Mouse (Mus musculus) embryonic facial prominence, embryonic 11.5 days (tissue): ENCODE results near the gene Rgmb. TPM values are rescaled to one million over a fixed set of nuclear protein-coding genes. Genes with fewer than 3 reads are reported as not detected.

Experiments
- ATAC-seq: fragments of 200-750 bp; cut with Nextera tagmentation; replicated peaks from 2 replicates; pipeline ENCODE4 v1.8.0; 2017; ENCODE audit warnings: low read depth; ENCODE audit not compliant: insufficient number of reproducible peaks, low FRiP score, low TSS enrichment
- DNase-seq: peaks from one replicate; pipeline ENCODE4 v3.0.0-alpha.2; 2015; ENCODE audit warnings: low spot score
- H3K27ac ChIP-seq: fragments of 300-500 bp; sonication (generic); replicated peaks from 2 replicates; pipeline ENCODE4 v1.5.1; 2014; ENCODE audit warnings: mild to moderate bottlenecking, low read depth, low read length, control low read depth
- H3K27me3 ChIP-seq: fragments of 300-500 bp; sonication (generic); 2 replicates; pipeline ENCODE4 v1.6.1; 2014; ENCODE audit warnings: mild to moderate bottlenecking, low read length, moderate library complexity, mixed read lengths; ENCODE audit not compliant: control insufficient read depth, insufficient read depth
- H3K36me3 ChIP-seq: fragments of 300-500 bp; sonication (generic); replicated peaks from 2 replicates; pipeline ENCODE4 v1.6.1; 2014; ENCODE audit warnings: low read depth, mild to moderate bottlenecking, low read length, moderate library complexity, mixed read lengths; ENCODE audit not compliant: control insufficient read depth, insufficient read depth
- H3K4me1 ChIP-seq: fragments of 300-500 bp; sonication (generic); 2 replicates; pipeline ENCODE4 v1.6.1; 2014; ENCODE audit warnings: low read length, mixed read lengths; ENCODE audit not compliant: control insufficient read depth, insufficient read depth
- H3K4me2 ChIP-seq: fragments of 300-500 bp; sonication (generic); 2 replicates; pipeline ENCODE4 v1.6.1; 2014; ENCODE audit warnings: low read depth, mild to moderate bottlenecking, control low read depth, low read length, moderate library complexity
- H3K4me3 ChIP-seq: fragments of 300-500 bp; sonication (generic); 2 replicates; pipeline ENCODE4 v1.5.1; 2014; ENCODE audit warnings: low read depth, low read length, control low read depth
- H3K9ac ChIP-seq: fragments of 300-500 bp; sonication (generic); replicated peaks from 2 replicates; pipeline ENCODE4 v1.6.1; 2014; ENCODE audit warnings: mild to moderate bottlenecking, control low read depth, low read length
- H3K9me3 ChIP-seq: fragments of 300-500 bp; sonication (generic); replicated peaks from 2 replicates; pipeline ENCODE4 v1.6.1; 2016; ENCODE audit warnings: mild to moderate bottlenecking, low read length, inconsistent platforms, mixed read lengths; ENCODE audit not compliant: control insufficient read depth
- WGBS: fragments of 180-500 bp; shearing (Covaris S2); extraction: QIAGEN DNeasy Blood & Tissue Kit; methylation state at CpG from one replicate; pipeline ENCODE4 v1.1.7; 2014; 5-methylcytosine and 5-hydroxymethylcytosine counted together
- polyA plus RNA-seq: library from polyadenylated mRNA; unstranded; fragments of >200 nt; fragmentation: Nextera tagmentation; extraction: Ambion mirVana; gene quantifications from 2 replicates; pipeline ENCODE4 v1.2.1, GENCODE M21; 2014

Gene Rgmb
- polyA plus RNA-seq, 1 experiment from 2014 or later, result 28.9 TPM

DNA sequence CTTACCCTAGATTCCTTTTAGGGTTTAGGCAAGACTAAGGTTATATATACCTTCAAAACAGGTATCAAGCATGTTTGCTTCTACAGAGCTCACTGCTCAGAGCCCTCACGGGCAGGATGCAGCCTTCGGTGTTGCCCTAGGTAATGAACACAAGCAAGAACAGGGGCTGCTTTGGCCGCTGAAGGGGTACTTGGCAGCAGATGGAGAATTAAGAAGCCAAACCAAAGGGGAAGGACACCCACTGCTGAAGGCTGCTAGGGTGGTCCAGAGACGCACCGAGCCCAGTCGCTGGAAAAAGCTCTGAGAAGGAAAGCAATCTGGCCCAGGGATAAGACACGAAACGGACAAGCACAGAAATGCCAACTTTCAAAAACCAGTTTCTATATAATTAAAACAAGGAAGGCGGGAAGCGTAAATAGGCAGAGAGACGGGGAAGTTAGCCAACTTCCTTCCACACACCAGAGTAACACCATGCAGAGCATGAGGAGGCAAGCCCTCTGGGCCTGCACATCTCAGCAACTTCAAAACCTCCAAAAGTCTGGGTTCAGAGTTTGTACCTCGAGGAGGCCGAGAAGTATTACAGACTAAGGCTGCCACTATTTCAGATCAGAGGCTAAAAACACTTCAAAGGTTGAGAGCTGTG is 18.6 kb downstream of the Rgmb start:
- no peak for DNase-seq
- Histone ChIP-seq H3K27me3 (no peaks in the 10 kb centered on the region), H3K4me3 (no peak overlapping the region), H3K9me3 (no peaks in the 10 kb centered on the region), H3K9ac (no peak overlapping the region), H3K36me3 (peaks cover 2% of the 10 kb centered on the region), H3K27ac (no peak overlapping the region), H3K4me2 (no peak overlapping the region), H3K4me1 (peaks cover 6% of the 10 kb centered on the region)
- ATAC-seq, result no peak
- WGBS, result 81% methylated on average over 13 of the region's 13 CpGs

DNA sequence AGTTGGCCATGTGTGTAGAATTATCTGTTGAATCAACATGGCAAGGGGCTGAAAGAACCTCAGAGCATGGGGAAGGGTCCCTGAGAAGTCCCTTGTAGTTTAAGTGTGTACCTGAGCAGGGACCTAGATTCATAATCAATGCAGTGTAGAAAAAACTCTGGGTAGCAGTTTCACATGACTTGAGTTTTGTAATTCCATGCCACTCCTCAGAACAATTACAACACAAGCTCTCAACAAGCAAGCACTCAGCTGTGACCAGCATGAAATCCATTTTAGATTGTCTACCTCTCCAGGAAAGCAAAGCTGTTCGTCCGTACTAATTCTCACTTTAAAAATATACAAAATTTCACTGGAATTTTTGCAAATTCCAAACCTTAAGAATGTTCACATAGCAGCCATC is 20.9 kb downstream of the Rgmb start:
- ATAC-seq (no peak), DNase-seq (no peak)
- Histone ChIP-seq H3K4me3 (no peak overlapping the region), H3K27me3 (no peaks in the 10 kb centered on the region), H3K4me1 (peaks cover 6% of the 10 kb centered on the region), H3K9me3 (no peaks in the 10 kb centered on the region), H3K4me2 (no peak overlapping the region), H3K27ac (no peak overlapping the region), H3K9ac (no peak overlapping the region), H3K36me3 (peaks cover 5% of the 10 kb centered on the region)
- 70% methylated on average over 2 of the region's 2 CpGs for WGBS

DNA sequence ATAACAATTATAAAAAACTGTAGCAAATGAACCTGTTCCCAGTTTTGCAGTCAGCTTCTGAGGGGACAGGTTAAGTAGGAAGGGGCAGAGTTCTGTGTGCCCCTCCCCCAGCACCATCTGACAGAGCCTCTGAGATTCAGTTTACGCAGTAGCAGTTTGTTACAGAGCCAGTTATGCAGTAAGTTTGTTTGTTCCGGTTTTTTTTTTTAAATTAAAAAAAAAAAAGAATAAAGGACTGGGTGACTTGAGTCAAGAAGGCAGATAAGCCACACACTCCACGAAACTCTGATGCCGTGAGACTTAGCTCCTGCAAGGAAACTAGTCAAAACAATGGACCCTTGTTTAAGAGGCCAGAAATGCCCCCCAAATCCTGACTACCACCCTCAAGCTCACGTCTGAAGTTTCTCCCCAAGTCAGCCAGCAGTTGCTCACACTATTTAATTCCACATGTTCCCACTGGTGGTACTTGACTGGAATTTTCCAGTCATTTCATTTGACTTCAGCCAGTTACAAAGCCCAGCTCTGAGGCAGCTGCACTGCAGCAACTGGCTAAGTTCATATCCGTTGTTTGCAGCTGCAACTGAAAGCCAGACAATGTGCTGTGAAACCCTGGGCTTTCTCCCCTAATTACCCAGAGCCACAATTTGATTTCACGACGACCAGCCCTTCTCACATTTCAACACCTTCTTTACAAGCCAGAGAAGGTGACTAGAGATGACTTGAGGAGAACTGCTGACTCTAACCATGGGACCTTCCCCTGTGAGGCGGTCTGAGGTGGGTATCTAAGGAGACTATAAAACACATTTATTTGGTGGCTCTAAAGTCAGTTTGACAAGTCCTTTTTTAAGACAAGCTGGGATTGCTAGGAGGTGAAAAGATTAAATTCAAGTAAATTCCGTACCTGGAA is 22.1 kb downstream of the Rgmb start:
- peaks cover 6% of the 10 kb centered on the region for H3K4me1 ChIP-seq
- no peak overlapping the region for H3K4me2 ChIP-seq
- no peak overlapping the region for H3K4me3 ChIP-seq
- peak; percentile 53 for DNase-seq
- 17% methylated on average over 10 of the region's 10 CpGs for WGBS
- 0 out of 2 replicates have a peak overlapping the region, but pooled peaks have one; percentile 53 for H3K27ac ChIP-seq
- no peak for ATAC-seq
- H3K36me3 ChIP-seq, result peaks cover 5% of the 10 kb centered on the region
- no peak overlapping the region; the same call in 1 of the 2 replicates for H3K9ac ChIP-seq
- H3K27me3 ChIP-seq, result no peaks in the 10 kb centered on the region
- no peaks in the 10 kb centered on the region for H3K9me3 ChIP-seq

DNA sequence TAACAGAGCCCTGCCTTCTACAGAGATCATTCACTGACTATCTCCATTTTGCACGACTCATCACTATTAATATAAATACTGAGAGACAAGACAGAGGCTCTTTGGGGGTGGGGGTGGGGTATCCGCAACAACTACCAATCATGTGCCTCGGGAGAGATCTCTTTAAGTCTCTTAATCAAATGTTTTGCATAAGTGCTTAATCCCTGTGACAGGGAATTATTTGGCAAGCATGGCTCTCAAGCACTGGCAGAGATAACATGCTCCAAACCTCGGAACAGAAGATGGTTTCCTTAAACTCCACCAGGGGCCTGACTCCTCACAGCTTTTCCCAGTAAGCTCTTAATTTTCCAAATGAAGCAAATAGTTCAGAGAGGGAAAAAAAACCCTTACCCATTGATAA is 22.8 kb downstream of the Rgmb start:
- no peak overlapping the region for H3K9ac ChIP-seq
- 62% methylated on average over 4 of the region's 4 CpGs for WGBS
- 0 out of 2 replicates have a peak overlapping the region, but pooled peaks have one; percentile 9 for H3K27ac ChIP-seq
- peaks cover 6% of the 10 kb centered on the region for H3K4me1 ChIP-seq
- no peaks in the 10 kb centered on the region for H3K9me3 ChIP-seq
- H3K27me3 ChIP-seq, result no peaks in the 10 kb centered on the region
- DNase-seq, result no peak
- ATAC-seq, result no peak
- no peak overlapping the region for H3K4me3 ChIP-seq
- peaks cover 5% of the 10 kb centered on the region for H3K36me3 ChIP-seq
- H3K4me2 ChIP-seq, result no peak overlapping the region

DNA sequence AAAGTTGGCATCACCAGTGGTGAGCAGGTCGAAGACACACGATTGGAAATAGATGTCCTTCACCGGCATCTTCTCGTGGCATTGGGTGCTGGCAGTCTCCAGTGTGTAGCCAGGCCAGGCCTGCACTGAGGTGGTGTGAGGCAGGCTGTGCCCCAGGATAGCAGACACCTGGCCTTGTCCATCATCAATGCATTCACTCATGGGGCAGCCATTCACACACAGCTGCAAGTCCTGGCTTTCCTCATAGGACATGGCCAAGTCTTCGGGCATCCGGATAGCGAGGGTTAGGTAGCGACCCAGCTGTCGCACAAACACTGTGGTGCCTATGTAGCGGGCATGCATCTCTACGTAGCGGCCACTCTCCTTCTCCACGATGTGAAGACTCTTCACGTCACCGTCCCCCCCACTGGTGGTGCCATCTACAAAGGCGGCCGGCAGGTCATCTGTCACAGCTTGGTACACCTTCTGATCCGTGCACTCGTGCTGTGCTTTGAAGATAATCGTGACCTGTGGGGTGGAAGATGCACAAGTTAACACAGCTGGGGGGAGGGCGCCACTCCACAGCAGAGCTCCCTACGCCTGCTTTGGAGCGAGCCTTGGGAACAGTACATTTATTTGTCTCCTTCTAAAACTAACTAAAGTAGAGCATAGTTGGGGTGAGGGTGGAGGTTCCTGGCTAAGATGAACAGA is 23.4 kb downstream of the Rgmb start:
- H3K9me3 ChIP-seq, result no peaks in the 10 kb centered on the region
- ATAC-seq, result no peak
- 89% methylated on average over 23 of the region's 23 CpGs for WGBS

DNA sequence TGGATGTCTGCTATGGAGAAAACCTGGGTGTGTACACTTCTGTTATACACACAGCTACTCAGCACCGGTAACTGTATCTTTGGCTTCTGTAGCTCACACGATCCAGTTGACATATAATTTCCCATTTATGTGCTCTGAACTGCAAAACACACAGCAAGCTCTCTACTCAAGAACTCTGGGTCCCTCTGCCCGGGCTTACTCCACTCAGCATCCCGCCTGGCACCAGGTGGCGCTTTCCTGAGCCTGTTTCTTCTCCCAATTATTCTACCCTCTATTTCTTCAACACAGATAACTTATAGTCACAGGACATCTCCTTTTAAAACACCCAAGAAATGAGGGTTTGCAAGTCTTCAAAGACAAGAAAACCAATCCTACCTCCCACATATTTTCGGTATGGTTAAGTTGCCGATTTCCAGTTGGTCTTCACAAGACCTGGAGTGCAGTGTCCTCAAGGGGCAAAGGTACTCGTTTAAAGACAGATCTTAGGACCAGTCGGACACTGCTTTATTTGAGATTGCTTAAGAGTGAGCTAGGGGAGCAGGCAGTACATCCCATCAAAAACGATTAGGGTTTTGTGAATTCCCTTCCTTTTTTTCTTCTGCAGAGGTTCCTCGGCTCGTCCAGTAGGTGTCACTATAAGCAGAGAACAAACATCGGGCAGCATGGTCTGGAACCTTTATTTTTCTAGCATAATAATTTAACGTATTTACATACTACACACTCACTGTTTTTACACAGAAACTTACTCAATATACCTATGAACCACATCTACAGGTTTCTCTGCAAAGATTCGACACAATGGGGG is 26.6 kb downstream of the Rgmb start:
- Histone ChIP-seq H3K36me3 (peaks cover 5% of the 10 kb centered on the region), H3K4me3 (no peak overlapping the region), H3K9ac (no peak overlapping the region), H3K4me2 (no peak overlapping the region), H3K4me1 (peaks cover 6% of the 10 kb centered on the region), H3K9me3 (no peaks in the 10 kb centered on the region), H3K27me3 (no peaks in the 10 kb centered on the region), H3K27ac (no peak overlapping the region)
- DNase-seq (peak; percentile 54), ATAC-seq (no peak)
- WGBS, result 49% methylated on average over 15 of the region's 15 CpGs

More for the DNA sequence above, 23.4 kb downstream of the Rgmb start:
- no peaks in the 10 kb centered on the region for H3K27me3 ChIP-seq
- DNase-seq, result no peak
- H3K4me2 ChIP-seq, result no peak overlapping the region
- no peak overlapping the region for H3K9ac ChIP-seq
- no peak overlapping the region for H3K27ac ChIP-seq
- no peak overlapping the region for H3K4me3 ChIP-seq
- peaks cover 6% of the 10 kb centered on the region for H3K4me1 ChIP-seq
- H3K36me3 ChIP-seq, result peaks cover 5% of the 10 kb centered on the region

DNA sequence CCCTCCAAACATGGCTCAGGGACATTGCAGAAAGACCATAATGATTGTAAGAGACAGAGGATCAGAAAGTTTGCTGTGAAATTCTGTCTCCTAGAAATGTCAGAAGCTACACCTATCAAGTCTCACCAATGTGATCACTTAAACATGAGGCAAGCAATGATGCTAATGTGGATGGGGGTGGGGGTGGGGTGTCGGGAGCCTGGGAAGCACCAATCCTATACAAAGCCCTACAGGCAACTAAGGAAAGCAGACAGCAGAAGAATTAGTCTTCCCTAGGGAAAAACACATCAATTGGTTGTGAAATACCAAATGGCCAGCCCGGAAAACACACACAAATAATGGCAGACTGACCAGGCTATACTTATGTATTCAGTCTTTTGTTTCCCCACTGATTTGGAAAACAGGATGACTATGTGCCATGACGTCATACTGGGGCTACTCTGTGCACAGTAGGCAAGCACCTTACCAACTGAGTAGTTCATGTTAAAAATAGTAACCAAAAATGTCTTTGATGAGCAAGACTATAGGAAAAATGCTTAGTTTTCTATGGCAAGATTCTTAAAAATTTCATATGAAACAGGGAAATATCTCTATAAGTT is 31.5 kb downstream of the Rgmb start:
- ATAC-seq (no peak), DNase-seq (no peak)
- WGBS, result 66% methylated on average over 3 of the region's 3 CpGs

More for the DNA sequence above, 31.5 kb downstream of the Rgmb start:
- no peaks in the 10 kb centered on the region for H3K36me3 ChIP-seq
- H3K27me3 ChIP-seq, result no peaks in the 10 kb centered on the region
- H3K9me3 ChIP-seq, result no peaks in the 10 kb centered on the region
- no peaks in the 10 kb centered on the region for H3K4me1 ChIP-seq
- no peak overlapping the region for H3K4me2 ChIP-seq
- no peak overlapping the region for H3K4me3 ChIP-seq
- H3K9ac ChIP-seq, result no peak overlapping the region
- H3K27ac ChIP-seq, result no peak overlapping the region
